Mouse (Mus musculus): ENCODE results near the gene Col18a1. TPM values are rescaled to one million over a fixed set of nuclear protein-coding genes. Genes with fewer than 3 reads are reported as not detected.
A peak's percentile ranks its signal among the peaks of the same experiment; 100 is the strongest.

Col18a1 gene
- total RNA-seq, 2 experiments from 2014 or later: 20.2 to 24.5 TPM

GRCm38 (mm10) chr10:77190967-77191915, 24.9 kb upstream of the Col18a1 start:
- intact Hi-C loops (cut with DNase I; ENCODE audit: low total_unique reads): no loop called here

GRCm38 (mm10) chr10:77187427-77187826, 21.1 kb upstream of the Col18a1 start:
- intact Hi-C loops (cut with DNase I; ENCODE audit: low total_unique reads): no loop called here
- DNase-seq: no peak

More at GRCm38 (mm10) chr10:77190967-77191915, 24.9 kb upstream of the Col18a1 start:
- no peak for DNase-seq

- DNase-seq: no peak
These were observed 16.5 kb upstream of the Col18a1 start for GRCm38 (mm10) chr10:77182804-77183331.

GRCm38 (mm10) chr10:77180110-77180509, 13.8 kb upstream of the Col18a1 start:
- intact Hi-C loops (cut with DNase I; ENCODE audit: low total_unique reads): no loop called here
- no peak for DNase-seq

More at GRCm38 (mm10) chr10:77182804-77183331, 16.5 kb upstream of the Col18a1 start:
- intact Hi-C loops (cut with DNase I; ENCODE audit: low total_unique reads): no loop called here

- intact Hi-C loops (cut with DNase I; ENCODE audit: low total_unique reads): no loop called here
- DNase-seq: no peak
These were observed 12.3 kb upstream of the Col18a1 start for GRCm38 (mm10) chr10:77178691-77179090.

GRCm38 (mm10) chr10:77170400-77170799, 4.1 kb upstream of the Col18a1 start:
- no peak for DNase-seq
- intact Hi-C loops (cut with DNase I; ENCODE audit: low total_unique reads): no loop called here

GRCm38 (mm10) chr10:77165318-77165945, 916 bp downstream of the Col18a1 start:
- peak; percentile 31 for DNase-seq
- intact Hi-C loops (cut with DNase I; ENCODE audit: low total_unique reads): no loop called here

GRCm38 (mm10) chr10:77164437-77165052, 1.8 kb downstream of the Col18a1 start:
- no peak for DNase-seq
- intact Hi-C loops (cut with DNase I; ENCODE audit: low total_unique reads): no loop called here

- intact Hi-C loops (cut with DNase I; ENCODE audit: low total_unique reads): no loop called here
- DNase-seq: no peak
These were observed 2.3 kb downstream of the Col18a1 start for GRCm38 (mm10) chr10:77164041-77164436.

- DNase-seq: no peak
- intact Hi-C loops (cut with DNase I; ENCODE audit: low total_unique reads): no loop called here
These were observed 2.9 kb downstream of the Col18a1 start for GRCm38 (mm10) chr10:77163392-77163977.

- DNase-seq: no peak
- intact Hi-C loops (cut with DNase I; ENCODE audit: low total_unique reads): no loop called here
These were observed 6.8 kb downstream of the Col18a1 start for GRCm38 (mm10) chr10:77159573-77159972.

- DNase-seq: no peak
- intact Hi-C loops (cut with DNase I; ENCODE audit: low total_unique reads): no loop called here
These were observed 7.4 kb downstream of the Col18a1 start for GRCm38 (mm10) chr10:77158948-77159347.

GRCm38 (mm10) chr10:77157245-77158019, 8.9 kb downstream of the Col18a1 start:
- intact Hi-C loops (cut with DNase I; ENCODE audit: low total_unique reads): no loop called here
- no peak for DNase-seq

- DNase-seq: no peak
- intact Hi-C loops (cut with DNase I; ENCODE audit: low total_unique reads): no loop called here
These were observed 14.1 kb downstream of the Col18a1 start for GRCm38 (mm10) chr10:77152178-77152621.

- intact Hi-C loops (cut with DNase I; ENCODE audit: low total_unique reads): no loop called here
- no peak for DNase-seq
These were observed 14.8 kb downstream of the Col18a1 start for GRCm38 (mm10) chr10:77151551-77152002.

GRCm38 (mm10) chr10:77150947-77151521, 15.3 kb downstream of the Col18a1 start:
- intact Hi-C loops (cut with DNase I; ENCODE audit: low total_unique reads): no loop called here

GRCm38 (mm10) chr10:77150016-77150415, 16.3 kb downstream of the Col18a1 start:
- DNase-seq: no peak
- intact Hi-C loops (cut with DNase I; ENCODE audit: low total_unique reads): no loop called here

More at GRCm38 (mm10) chr10:77150947-77151521, 15.3 kb downstream of the Col18a1 start:
- DNase-seq: no peak

- DNase-seq: no peak
These were observed 18.8 kb downstream of the Col18a1 start for GRCm38 (mm10) chr10:77147545-77147944.

More at GRCm38 (mm10) chr10:77147545-77147944, 18.8 kb downstream of the Col18a1 start:
- intact Hi-C loops (cut with DNase I; ENCODE audit: low total_unique reads): no loop called here

Measured in gastrocnemius, postnatal 14 days (tissue).